Mouse (Mus musculus) kidney, postnatal 14 days (tissue): Measurements from ENCODE around the gene Ppp1r16b.

Source experiments
- DNase-seq: peaks from one replicate; pipeline ENCODE4 v3.0.0; 2022; ENCODE audit warnings: mixed read lengths

Ppp1r16b gene

GRCm38 (mm10) chr2:158669199-158670195 lies 4.3 kb downstream of the Ppp1r16b start:
- no peak for DNase-seq

DNA sequence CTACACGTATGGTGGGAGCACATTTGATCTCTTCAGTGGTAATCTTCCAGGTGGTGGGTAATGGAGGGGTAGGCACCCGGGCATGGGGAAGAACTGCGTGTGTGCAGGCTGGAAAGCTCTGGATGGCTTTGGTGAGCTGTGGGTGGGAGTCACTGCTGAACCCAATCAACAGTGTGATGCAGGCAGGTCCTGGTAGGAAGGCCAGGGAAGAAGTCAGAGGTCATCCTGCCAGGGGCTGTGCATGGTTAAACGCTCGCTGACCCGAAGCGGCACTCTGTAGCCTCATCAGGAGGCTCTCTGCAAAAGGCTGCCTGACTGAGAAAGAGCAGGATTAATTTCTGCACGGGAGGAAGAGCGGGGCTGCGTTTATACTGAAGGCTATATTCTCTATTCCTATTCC lies 5.4 kb downstream of the Ppp1r16b start:
- peak; percentile 76 for DNase-seq

GRCm38 (mm10) chr2:158672829-158673228 lies 7.6 kb downstream of the Ppp1r16b start:
- DNase-seq: peak; percentile 85

DNA sequence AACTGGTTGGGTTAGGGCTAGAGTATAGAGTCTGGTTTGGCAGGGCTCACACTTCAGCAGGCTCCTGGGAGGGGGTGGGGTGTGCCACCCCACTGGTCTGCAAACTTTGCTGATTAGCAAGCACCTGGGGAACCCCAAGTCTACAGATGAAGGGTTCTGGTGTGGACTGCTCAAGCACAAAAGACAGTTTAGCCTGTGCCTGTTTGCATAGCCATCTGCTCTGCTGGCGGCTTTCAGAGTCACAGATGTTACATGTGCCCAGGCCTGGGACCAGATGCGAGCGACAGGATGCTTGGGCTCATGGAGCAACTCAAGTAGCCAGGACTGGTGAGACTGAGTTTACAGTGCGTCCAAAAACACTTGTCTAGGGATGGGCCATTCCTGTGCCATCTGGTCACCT lies 8.3 kb downstream of the Ppp1r16b start:
- no peak for DNase-seq

- DNase-seq: no peak
These were observed 8.9 kb downstream of the Ppp1r16b start for GRCm38 (mm10) chr2:158674131-158674530.

- no peak for DNase-seq
These were observed 9.6 kb downstream of the Ppp1r16b start for GRCm38 (mm10) chr2:158674759-158675158.

DNA sequence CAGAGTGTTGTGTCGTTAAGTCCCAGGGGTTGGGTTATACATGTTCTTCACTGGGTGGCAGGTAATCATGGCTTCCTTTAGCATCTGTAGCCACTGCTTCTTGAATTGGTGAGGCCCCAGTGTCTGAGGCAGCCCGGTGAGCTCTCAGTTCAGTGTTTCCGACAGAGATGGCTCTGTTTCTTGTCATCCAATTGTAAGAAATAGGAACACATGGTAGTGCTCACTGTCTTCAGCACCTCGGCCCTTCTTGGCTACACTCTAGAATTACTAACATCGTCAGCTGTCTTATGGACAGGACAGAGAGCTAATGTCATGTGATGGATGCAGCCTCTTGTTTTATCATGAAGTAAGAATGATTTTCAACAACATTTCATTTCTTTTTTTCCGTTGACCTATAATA lies 10.0 kb downstream of the Ppp1r16b start:
- DNase-seq: no peak

GRCm38 (mm10) chr2:158675907-158676533 lies 10.8 kb downstream of the Ppp1r16b start:
- DNase-seq: no peak

DNA sequence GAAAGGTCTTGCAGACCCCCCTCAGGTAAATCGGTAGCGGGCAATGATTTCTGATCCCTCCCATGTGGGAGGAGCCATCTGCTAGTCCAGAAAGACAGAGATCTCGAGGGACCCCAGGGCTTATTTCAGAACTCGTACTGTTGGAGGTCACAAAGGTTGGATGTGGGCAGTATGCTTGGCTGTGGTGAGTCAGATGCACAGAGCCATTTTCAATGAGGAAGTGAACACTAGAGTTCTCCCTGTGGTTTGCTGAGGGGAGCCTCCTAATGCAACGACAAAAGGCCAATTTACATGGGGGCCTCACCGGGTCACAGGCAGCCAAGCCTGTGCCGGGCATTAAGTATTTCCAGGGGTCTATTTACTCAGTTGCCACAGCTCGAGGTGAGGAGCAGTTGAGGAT lies 12.7 kb downstream of the Ppp1r16b start:
- no peak for DNase-seq

- DNase-seq: no peak
These were observed 13.9 kb downstream of the Ppp1r16b start for GRCm38 (mm10) chr2:158679091-158679490.

GRCm38 (mm10) chr2:158680357-158680889 lies 15.2 kb downstream of the Ppp1r16b start:
- no peak for DNase-seq

- DNase-seq: no peak
These were observed 16.5 kb downstream of the Ppp1r16b start for GRCm38 (mm10) chr2:158681714-158682113.

DNA sequence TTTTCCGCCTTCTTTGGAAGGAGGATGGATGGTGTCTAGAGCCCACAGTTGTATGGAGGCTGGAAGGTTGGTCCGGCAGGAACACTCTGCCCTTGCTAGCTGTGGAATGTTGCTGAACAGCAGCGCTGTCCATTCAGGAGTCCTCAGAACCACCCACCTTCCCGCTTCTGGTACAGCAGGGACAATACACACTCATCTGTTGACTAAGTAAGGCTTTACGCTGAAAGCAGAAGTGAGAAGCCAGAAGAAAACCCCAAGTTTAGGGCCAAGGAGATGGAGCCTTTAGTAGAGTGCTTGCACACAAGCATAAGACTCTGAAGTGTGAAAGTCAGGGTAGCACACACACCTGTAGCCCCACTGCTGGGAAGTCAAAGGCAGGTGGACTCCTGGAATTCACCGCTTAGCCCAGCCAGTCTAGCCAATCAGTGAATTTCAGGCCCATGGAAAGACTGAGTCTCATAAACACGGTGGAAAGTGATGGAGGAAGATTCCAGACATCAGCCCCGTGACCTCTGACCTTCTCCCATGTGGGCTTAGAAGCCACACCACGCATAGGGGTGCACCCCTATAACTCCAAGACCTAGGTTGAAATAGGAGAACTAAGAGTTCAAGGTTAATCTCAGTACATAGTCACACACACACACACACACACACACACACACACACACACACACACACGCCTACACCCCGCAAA lies 17.3 kb downstream of the Ppp1r16b start:
- DNase-seq: no peak

- DNase-seq: no peak
These were observed 17.8 kb downstream of the Ppp1r16b start for GRCm38 (mm10) chr2:158683038-158683413.

DNA sequence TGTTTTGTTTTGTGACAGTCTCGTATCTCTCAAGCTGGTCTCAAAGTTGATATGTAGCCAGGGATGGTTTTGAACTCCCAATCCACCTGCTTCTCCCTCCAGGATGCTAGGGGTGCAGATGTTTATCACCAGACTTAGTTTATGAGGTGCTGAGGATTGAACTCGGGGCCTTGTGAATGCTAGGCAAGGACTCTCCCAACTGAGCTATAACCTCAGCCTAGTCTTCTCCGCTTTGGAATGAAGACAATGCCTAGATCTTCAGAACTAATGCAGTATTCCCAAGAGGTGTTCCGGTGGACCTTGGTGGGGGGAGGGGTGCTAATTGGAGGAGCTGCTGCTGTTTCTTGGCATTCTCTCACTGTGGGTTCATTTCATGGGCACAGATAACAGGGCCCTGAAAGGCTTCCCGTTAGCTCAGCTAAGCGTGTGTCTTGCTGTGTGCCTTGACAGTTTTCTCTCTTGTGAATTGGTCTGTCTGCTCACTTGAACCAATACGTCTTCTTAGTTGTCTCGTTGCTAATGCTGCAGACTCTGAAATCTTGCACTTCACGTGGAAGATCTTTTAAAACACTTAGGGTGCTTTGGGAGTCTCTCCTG lies 19.1 kb downstream of the Ppp1r16b start:
- no peak for DNase-seq

DNA sequence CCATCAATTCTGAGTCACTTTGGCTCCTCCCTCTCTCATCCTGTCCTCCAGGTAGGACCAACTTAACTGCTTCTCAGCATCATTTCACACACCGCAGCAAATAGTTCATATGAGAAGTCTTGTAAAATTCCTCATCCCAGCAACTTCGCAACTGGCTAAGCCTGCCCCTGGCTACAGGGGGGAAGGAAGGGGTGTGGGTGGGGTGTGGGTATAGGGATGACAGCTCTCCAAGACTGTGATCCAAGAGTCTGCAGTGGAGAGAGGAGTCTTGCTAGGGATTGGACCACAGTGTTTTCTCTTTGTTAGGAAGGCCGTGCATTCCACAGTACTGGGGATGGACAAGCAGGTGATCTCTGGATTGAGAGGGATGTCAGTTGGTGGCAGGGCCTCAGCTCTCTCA lies 19.7 kb downstream of the Ppp1r16b start:
- no peak for DNase-seq

DNA sequence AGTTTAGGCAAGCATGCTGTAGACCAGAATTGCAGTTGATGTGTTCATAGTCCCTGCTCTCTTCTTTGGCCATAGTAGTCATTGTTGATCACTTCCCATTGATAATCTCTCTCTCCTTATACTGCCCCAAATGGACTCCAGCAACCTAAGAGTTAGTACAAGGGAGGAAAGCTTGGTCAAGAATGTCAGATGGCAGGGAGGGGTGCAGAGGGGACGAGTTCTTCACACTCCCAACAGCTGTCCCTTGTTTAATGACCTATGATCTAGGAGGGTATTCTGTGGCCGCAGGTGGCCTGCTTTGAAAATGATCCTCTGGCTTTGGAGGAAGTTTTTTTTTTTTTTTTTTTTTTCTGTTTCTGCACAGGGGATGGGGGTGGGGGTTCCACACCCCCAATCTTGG lies 21.2 kb downstream of the Ppp1r16b start:
- DNase-seq: no peak

- peak; percentile 85 for DNase-seq
These were observed 22.6 kb downstream of the Ppp1r16b start for GRCm38 (mm10) chr2:158687804-158688241.

DNA sequence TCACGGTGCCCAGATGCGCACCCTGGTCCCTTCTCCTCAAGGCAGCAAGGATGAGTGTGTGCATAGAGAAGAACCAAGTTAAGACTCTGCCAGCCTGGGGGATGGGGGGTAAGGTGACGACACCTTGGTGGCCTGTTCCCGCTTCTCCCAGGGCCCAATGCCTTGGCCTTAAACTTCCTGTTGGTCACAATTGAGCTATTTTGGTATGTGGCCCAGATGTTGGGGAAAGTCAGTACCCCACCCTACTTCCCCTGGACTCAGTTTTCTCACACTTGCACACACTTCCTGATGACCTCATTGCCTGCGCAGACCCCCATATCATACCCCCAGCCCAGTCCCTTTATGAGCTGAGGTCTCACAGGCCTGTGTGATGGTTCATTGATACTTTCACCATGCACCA lies 23.9 kb downstream of the Ppp1r16b start:
- no peak for DNase-seq

DNA sequence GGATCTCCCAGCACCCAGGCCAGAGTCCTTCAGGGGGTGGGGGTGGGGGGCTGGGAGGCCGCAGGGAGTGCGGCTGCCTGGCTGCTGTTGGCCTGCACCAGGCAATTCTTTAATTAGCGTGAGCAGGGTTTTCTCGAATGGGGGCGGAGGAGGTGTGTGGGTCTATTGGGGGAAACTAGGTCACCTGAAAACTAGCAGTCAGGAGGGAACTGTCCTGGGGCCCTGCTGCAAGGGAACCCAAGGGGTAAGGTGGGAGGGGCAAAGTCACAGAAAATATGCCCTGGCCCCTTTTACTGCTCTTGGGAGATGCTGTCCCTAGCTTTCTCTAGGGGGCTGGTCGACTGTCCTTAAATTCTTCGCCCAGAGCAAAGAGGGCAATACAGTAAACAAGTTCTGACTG lies 24.4 kb downstream of the Ppp1r16b start:
- no peak for DNase-seq

- DNase-seq: no peak
These were observed 24.9 kb downstream of the Ppp1r16b start for GRCm38 (mm10) chr2:158690116-158690515.

- no peak for DNase-seq
These were observed 27.0 kb downstream of the Ppp1r16b start for GRCm38 (mm10) chr2:158692191-158692590.

- DNase-seq: no peak
These were observed 30.6 kb downstream of the Ppp1r16b start for GRCm38 (mm10) chr2:158695811-158696210.
